Mouse (Mus musculus) lung, postnatal 0 days (tissue): ENCODE data around the gene B4galt5.

Experiments used
- CTCF ChIP-seq: IDR thresholded peaks from 2 replicates; pipeline ENCODE4 v1.5.1; 2016; ENCODE audit warnings: antibody characterized with exemption, mild to moderate bottlenecking
- EP300 ChIP-seq: IDR thresholded peaks from 2 replicates; pipeline ENCODE4 v1.6.1; 2016; ENCODE audit warnings: antibody characterized with exemption, mild to moderate bottlenecking, control low read depth

- TF ChIP-seq CTCF: no peak
- no peak for TF ChIP-seq EP300
Measured at GRCm38 (mm10) chr2:167378972-167379371, 30.0 kb upstream of the B4galt5 start.
